Mouse (Mus musculus) layer of hippocampus, adult 6 months (tissue): ENCODE results near the gene Ntmt1. TPM values are rescaled to one million over a fixed set of nuclear protein-coding genes. Genes with fewer than 3 reads are reported as not detected.

ENCODE experiments used
- long read RNA-seq, 2 experiments: library from polyadenylated mRNA; unstranded; transcript quantifications; one replicate each; pipeline ENCODE4 v2.0.0; 2019 to 2020
- polyA plus RNA-seq: library from polyadenylated mRNA; unstranded; fragments of <200 nt; fragmentation: Nextera tagmentation; gene quantifications from 2 replicates; pipeline ENCODE4 v1.2.3, GENCODE M21; 2021

The Ntmt1 gene
- polyA plus RNA-seq = 51.9 and 55.5 TPM in 2 replicates
- long read RNA-seq, experiment 1, transcript Ntmt1-207 (4 exons, 1,192 nt) = minor isoform, 8 of 85 reads
- long read RNA-seq, experiment 1, transcript Ntmt1-201 (4 exons, 1,387 nt) = major isoform, 63 of 85 reads
- long read RNA-seq, experiment 1, partial matches to known transcripts = 2 of 85 reads
- long read RNA-seq, experiment 1, other reads (novel, unspliced or antisense) = 9 of 85 reads
- long read RNA-seq, experiment 2, transcript Ntmt1-207 (4 exons, 1,192 nt) = minor isoform, 17 of 132 reads
- long read RNA-seq, experiment 2, transcript Ntmt1-201 (4 exons, 1,387 nt) = major isoform, 85 of 132 reads
- long read RNA-seq, experiment 2, partial matches to known transcripts = 4 of 132 reads
- long read RNA-seq, experiment 2, other reads (novel, unspliced or antisense) = 22 of 132 reads

DNA sequence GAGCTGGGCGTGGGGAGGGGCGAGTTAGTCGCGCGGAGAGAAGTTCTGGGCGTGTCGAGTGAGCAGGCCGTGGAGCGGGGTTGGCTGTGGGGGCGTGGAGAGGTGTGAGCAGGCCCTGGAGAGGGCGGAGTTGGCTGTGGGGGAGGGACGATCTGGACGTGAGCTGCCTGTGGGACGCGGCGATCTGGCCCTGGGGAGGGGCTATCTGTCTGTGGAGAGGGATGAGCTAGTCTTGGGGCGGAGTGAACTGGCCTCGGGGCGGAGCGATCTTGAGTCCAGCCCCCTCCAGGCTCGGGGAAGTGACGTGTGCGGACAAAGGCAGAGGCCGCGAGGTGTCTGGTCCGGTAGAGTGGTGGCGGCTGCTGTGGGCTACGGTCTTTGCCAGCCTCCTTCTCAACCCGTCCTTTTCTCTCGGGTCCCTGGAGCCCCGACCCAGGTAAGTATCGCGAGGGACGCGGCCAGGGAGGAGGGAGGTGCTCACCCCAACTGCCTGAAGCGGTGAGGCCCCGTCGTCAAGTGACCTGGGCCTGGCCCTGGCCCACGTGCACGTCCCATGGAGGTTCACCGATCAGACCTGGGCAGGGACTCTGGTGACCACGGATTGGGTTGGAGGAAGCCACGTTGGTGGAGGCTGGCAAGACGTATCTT is at the start of gene Ntmt1:
TSS of gene Ntmt1 (plus strand) at position 179 of the 648 bp plus-strand sequence.

DNA sequence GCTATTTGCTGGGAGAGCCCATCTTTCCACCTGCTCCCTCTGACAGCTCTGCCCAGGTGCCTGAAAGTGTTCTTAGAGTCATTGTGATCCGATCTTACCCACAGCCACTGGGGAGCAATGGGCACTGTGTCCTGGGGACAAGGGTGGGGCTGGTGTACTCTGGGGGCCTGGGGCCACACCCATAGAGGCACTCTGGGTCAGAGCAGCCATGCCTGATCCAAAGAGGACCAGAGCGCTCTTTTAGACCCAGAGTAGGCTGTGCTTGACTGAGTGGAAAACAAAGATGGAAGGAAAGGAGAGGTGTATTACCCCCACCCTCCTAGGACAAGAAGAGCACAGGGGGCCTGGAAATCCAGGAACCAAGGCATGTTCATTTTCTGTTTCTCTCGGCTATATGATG is 4.0 kb upstream of the Ntmt1 start, which contains the start of gene 1700001O22Rik:
TSS of gene 1700001O22Rik (minus strand) at position 58 of the 400 bp plus-strand sequence.

DNA sequence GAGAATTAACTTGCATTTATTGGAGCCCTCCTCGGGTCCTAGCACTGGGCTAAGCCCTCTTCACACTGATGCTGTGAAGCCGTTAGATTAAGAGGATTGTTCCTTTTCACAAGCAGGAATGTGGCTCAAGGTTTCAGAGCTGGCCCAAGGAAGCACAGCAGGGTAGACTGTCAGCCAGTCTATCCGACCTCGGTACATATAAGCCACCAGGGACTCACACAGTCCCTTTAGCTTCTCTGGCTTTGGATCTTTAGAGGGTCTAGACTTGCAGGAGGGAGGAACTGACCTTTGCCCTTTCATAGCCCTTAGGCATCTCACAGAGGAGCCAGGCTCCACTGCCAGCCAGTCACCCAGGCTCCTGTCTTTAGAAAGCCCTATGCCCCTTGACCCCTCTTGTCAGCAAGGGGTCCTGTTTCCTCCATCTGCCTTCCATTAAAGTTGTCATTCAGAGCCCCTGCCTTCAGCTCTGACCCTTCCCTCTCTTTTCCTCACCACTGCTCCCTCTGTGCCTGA is 22.7 kb downstream of the Ntmt1 start, which contains the start of gene Asb6:
TSS of gene Asb6 (minus strand) at position 51 of the 513 bp plus-strand sequence.

DNA sequence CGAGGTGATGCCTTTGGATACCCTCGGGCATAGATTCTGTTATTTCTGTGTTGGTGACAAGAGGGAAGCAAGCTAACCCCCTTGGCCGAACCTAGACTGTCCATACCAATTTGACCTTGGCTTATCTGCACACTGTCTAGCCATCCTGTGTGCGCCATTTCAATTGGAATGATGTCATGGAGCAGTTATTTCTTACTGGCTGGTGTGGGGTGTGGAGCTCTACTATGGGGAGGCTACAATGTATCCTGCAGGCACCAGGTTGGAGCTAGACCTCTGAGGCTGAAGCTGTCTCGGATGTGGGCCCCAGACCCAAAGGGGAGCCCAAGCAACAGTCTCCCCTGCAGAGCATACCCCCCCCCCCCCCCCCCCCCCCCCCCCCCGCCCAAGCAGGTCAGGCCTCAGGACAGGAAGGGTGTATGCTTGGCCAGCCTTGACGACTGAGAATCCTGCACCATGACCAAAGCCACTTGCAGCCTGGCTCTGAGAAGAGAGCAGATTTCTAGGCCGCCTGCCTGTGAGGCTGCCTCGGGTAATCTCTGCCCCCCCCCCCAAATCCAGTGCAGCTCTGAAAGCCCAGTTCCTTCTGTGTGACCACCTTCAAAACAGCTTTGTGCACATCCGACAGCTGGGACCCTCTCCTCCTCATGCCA is 26.9 kb downstream of the Ntmt1 start, which contains the start of gene Prrx2:
TSS of gene Prrx2 (plus strand) at position 600 of the 650 bp plus-strand sequence.

Other genes with a start within 250 kb of the Ntmt1 start
- 7.0 and 9.1 TPM in 2 replicates for gene Cstad, start 212.8 kb upstream of the Ntmt1 start, polyA plus RNA-seq
- gene 1700001O22Rik, start 4.2 kb upstream of the Ntmt1 start, polyA plus RNA-seq = 3.2 and 5.0 TPM in 2 replicates
- gene Asb6, start 22.5 kb downstream of the Ntmt1 start, polyA plus RNA-seq = 22.1 and 24.5 TPM in 2 replicates
- gene Prrx2, start 27.1 kb downstream of the Ntmt1 start, polyA plus RNA-seq = 0.18 and 0.44 TPM in 2 replicates
- gene Ptges, start 122.0 kb downstream of the Ntmt1 start, polyA plus RNA-seq = 1.7 and 2.3 TPM in 2 replicates
- gene Tor1b, start 145.1 kb downstream of the Ntmt1 start, polyA plus RNA-seq = 26.2 and 28.7 TPM in 2 replicates
- 82.1 and 84.8 TPM in 2 replicates for gene Tor1a, start 160.1 kb downstream of the Ntmt1 start, polyA plus RNA-seq
- 73.5 and 81.5 TPM in 2 replicates for gene BC005624, start 174.4 kb downstream of the Ntmt1 start, polyA plus RNA-seq
- 32.0 and 32.1 TPM in 2 replicates for gene Usp20, start 174.5 kb downstream of the Ntmt1 start, polyA plus RNA-seq